Mouse (Mus musculus) embryo, embryonic 9.5 days (tissue): ENCODE measurements around the gene Tmem39a.

ENCODE experiments used
- DNase-seq: peaks from one replicate; pipeline ENCODE4 v3.0.0-alpha.2; 2017; ENCODE audit errors: extremely low spot score

The Tmem39a gene

GRCm38 (mm10) chr16:38587572-38587971, 29.1 kb downstream of the Tmem39a start:
- no peak for DNase-seq

DNA sequence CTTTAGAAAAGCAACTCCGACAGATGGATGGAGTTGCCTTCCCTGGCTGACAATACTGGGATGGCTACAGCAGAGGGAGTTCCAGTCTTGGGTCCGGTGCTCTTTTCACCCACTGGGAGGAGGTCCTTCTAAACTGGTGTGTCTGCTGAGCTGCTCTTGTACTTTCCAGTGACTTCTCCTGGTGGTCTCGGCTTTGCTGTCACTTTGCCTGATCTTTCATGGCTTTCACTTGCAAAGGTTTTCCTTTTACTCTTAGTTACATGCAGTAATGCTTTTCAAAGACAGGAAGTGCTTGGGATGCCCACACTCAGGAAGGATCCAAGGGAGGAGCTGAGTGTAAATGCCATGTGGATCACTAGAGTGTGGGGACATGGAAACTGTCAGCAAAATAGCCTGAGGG, 33.0 kb downstream of the Tmem39a start:
- DNase-seq: no peak

GRCm38 (mm10) chr16:38592026-38592678, 33.7 kb downstream of the Tmem39a start:
- no peak for DNase-seq

- DNase-seq: no peak
Measured at GRCm38 (mm10) chr16:38592946-38593345, 34.4 kb downstream of the Tmem39a start.

DNA sequence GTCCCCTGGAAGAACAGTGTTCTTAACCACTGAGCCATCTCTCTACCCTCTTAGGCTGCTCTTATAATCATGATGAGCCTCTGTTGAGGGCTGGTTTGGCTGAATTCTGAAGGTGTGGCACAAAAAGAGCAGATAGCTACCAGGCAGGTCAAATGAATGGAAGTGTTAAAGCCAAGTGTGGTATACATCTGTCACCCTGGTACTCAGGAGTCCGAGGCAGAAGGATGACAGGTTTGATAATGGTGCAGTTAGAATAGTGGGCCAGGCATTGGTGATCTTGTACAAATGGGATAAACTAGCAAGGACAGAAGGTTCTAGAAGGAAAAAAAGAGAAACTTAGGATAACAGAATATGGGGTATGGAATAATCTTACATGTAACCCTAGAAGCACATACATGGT, 35.9 kb downstream of the Tmem39a start:
- no peak for DNase-seq

DNA sequence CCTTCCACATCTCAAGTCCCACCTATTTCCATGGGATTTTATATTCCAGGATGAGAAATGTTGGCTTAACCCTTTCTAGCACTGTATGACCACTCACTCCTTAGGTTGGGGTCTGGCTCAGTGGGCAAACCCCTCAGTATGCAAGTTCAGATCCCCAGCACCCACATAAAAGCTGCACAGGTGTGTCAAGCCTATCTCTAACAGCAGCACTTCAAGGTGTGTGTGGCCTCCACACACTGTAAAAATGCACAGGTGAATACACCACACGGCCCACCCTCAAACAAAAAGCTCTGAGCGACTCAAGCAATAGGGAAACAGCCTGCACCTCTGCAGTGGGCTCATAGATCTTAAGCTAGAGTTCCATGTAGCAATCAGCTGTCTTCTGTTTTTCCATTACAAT, 37.6 kb downstream of the Tmem39a start:
- DNase-seq: no peak

DNA sequence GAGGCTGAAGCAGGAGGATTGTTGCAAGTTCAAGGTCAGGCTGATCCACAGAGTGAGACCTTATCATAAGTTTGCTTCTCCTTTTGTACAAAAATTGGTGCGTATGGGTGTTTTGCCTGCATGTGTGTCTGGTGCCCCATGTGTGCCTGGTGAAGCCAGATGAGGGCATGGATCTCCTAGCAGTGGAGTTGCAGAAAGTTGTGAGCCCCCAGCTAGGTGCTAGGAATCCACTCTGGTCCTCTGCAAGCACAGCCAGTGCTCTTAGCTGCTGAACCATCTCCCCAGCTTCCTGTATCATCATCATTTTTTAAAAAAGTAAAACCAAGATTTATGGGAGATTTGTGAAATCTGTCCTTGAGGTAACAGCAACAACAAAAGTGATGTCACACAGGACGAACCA, 38.2 kb downstream of the Tmem39a start:
- no peak for DNase-seq

GRCm38 (mm10) chr16:38598986-38599680, 40.6 kb downstream of the Tmem39a start:
- no peak for DNase-seq

DNA sequence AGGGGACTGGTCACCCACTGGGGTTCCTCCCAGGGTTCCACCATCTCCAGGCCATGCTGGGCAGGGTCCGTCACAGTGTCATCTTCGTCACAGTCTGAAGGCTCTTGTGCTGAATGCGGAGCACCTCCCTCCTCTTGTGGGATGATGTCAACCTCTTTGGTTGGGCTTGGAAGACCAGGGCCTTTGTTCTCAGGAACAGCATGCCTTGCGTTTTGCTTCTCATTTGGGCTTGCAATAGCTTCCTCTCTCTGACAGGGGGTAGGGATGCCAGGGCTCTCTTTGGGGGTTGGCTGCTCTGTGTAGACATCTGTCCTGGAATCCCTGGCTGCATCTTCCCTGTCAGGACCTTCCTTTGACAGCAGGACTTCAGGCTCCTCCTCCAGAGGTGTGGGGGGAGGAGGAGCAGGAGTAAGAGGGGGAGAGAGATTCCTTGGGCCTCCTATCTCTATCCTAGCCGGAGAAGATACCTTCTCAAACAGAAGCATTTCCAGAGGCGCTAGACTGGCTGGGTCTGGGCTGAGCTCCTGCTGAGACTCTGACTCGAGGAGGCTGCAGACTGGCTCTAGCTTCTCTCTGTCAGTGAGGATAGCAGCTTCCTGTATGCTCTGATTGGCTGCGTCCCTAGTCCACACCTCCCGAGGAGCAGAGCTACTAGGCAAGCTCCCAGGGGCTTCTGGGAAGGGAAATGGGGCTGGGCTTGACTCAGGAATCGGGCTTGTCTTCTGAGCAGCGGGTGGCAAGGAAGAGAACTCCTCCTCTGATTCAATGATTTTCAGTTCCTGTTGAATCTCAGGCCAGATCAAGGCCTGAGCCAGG, 44.7 kb downstream of the Tmem39a start:
- no peak for DNase-seq

- DNase-seq: no peak
Measured at GRCm38 (mm10) chr16:38606509-38606908, 48.0 kb downstream of the Tmem39a start.

- DNase-seq: no peak
Measured at GRCm38 (mm10) chr16:38608687-38609086, 50.2 kb downstream of the Tmem39a start.

- no peak for DNase-seq
Measured at GRCm38 (mm10) chr16:38609092-38609491, 50.6 kb downstream of the Tmem39a start.

- no peak for DNase-seq
Measured at GRCm38 (mm10) chr16:38612646-38613045, 54.1 kb downstream of the Tmem39a start.

DNA sequence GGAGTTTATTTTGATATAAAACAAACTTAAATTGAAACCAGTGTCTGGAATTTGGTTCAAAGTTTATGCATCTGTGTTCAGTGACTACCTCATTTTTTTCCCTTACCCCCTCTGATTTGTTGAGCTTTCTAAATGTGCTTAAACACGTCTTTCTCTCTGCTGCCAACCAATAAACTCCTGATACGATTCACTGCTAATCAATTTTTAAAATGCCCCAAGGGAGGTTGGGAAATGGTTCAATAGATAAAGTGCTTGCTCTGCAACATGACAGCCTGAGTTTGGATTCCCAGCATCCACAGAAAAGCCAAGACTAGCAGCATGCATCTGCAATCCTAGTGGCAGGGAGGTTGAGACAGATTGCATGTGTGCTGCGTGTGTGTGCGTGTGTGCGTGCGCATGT, 55.1 kb downstream of the Tmem39a start:
- DNase-seq: no peak

- no peak for DNase-seq
Measured at GRCm38 (mm10) chr16:38617977-38618376, 59.5 kb downstream of the Tmem39a start.

DNA sequence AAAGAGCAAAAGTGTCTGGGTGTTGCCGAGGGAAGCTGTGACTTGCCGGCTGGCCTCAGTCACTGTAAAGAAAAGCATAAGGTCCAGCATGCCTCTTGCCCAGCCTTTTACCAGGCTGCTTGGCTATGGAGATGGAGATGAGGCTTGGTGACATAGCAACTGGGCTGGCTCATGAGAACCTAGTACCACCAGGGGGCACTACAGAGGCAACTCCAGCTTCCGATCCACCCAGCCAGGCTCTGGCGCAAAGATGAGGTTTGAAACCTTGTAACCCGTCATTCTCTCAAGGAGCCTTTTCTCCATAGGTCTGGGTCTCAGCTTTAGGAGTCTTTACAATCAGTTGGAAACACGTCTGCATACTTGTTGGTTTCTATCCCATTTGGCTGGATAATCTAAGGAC, 60.6 kb downstream of the Tmem39a start:
- DNase-seq: peak; percentile 69

DNA sequence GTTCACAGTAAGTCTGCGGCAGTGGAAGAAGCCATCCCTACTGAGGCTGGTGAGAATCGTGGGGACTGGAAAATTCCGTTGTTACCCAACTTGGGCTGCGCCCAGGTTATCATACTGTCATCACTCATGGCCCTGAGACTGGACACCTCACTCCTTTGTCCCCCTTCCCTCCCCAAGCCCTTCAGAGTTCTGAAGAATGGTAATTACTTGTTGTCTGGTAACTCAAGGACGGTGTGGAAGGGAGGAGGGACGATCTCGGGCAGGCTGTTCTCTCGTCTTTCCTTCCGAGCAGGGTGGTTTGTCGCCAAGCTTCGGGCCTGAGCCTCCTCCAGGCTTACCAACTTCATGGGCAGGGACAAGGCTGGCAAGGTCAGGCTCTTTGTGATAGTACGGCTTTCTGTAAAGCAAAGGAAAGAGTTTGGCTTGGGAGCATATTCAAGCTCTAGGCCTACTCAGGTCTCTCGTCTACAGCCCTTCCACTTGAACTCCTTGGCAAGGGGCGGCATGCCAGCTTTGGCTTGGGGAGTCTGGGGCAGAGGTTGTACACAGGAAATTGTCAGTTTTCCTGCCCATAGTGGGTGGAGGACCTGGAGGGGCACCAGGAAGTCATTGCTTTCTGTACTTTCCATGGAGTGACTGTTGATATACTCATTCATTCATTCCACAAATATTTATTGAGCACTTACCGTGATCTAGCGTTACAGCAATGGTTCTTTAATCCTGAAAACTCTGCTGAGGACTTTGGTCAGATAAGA, 62.4 kb downstream of the Tmem39a start:
- no peak for DNase-seq

DNA sequence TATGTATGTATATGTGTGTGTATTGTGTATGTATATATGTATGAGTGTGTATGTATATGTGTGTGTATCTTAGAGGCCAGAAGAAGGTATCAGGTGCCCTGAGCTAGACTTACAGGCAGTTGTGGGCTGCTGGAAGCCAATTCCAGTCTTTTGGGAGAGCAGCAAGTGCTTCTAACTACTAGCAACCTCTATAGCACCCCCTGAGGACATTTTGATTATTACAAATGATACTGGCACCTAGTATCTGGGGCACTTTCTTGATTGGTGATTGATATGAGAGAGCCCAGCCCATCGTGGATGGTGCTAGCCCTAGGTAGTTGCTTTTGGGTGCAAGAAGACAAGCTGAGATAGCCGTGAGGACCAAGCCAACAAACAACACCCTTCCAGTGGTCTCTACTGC, 63.8 kb downstream of the Tmem39a start:
- no peak for DNase-seq

DNA sequence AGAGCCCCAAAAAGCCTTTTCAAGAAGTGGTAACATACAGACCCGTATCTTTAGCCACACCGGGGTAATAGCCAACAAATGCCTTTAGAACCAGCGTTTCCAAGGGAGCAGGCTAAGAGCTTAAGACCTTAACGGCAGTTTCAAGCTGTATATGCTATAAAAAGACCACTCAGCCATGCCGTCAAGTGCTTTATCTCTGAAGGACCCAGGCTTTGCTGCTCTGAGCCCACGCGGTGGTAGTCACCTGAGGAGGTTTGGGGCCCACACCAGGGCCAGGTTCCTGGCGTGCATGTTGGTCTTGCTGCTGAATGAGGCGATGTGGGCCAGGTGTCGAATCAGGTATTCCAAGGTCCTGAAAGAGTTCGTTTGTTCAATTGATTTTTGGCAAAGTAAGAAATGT, 65.8 kb downstream of the Tmem39a start:
- no peak for DNase-seq

- DNase-seq: no peak
Measured at GRCm38 (mm10) chr16:38625411-38625810, 66.9 kb downstream of the Tmem39a start.

DNA sequence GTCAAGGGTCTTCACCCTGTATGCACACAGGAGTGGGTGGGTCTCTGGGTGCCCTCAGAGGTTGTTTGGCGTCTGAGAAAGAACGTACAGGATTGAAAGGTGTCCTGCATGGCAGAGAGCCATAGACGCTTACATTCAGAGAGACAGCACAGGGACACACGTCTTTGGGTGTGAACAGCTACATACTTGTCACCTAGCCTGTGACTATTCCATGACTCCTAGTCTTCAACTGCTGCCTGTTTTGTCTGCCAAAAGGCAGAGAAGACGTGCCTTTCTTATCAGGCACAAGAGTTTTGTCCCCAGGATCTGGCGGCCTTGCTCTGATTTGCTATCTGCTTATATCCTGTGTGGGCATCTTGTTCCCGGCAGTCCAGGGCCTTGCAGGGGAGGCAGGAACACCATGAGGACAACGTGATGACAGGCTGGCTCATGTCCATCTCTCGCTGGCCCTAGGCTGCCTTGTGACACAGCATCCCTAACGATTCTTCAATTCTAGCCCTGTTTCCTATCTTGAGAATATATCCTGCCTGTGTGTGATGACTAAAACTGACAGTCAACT, 67.4 kb downstream of the Tmem39a start:
- no peak for DNase-seq

DNA sequence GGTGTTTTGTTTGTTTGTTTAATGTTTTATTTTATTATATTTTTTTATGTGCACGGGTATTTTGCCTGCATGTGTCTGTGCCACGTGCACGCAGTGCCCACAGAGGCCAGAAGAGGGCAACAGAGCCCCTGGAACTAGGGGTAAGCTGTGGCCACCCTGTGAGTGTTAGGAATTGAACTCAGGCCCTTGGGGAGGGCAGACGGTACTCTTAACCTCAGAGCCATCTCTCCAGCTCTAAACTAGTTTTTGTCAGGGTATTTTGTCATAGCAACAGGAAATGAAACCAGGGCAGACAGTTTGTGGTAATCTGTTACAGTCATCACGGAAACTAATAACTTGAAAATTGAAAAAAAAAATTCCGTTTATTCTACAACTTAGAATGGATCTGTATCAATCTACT, 73.6 kb downstream of the Tmem39a start:
- peak; percentile 47 for DNase-seq
